Mouse (Mus musculus) ES-Bruce4 (cell line): ENCODE results near the gene Pde5a.

Experiments used
- CTCF ChIP-seq: IDR thresholded peaks from one replicate; pipeline ENCODE4 v1.8.1; 2011; ENCODE audit warnings: low read depth, low read length
- POLR2A ChIP-seq: IDR thresholded peaks from one replicate; pipeline ENCODE4 v1.8.1; 2011; ENCODE audit warnings: low read length; ENCODE audit not compliant: insufficient read depth

- no peak for TF ChIP-seq CTCF
- no peak for TF ChIP-seq POLR2A
Measured at GRCm38 (mm10) chr3:122898254-122898653, 169.5 kb downstream of the Pde5a start.
